Mouse (Mus musculus): ENCODE results near the gene Rimbp2.
A peak's percentile ranks its signal among the peaks of the same experiment; 100 is the strongest.

Gene Rimbp2

DNA sequence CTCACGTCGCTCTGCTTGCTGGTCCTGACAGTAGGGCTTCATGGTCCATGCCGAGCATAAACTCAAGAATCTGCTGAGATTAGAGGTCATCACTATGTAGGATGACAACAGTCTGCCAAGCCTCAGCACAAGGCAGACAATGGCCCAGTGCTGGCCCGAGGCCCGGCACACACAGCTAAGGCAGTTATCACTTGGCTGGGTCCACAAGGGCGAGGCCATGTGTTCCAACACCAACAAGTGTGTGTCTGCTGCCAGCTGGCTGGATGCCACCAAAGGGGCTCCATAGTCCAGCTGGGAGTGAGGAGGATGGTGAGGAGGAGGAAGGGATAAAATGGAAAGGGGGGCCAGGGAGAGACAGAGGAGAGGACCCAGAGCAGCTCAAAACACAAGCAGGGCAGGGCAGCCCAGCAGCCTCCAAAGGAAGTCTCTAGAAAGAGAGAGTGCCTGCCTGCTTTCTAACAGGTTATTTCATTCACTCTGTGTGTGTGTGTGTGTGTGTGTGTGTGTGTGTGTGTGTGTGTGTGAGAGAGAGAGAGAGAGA, 17.9 kb downstream of the Rimbp2 start:
- no peak for DNase-seq (ENCODE audit: extremely low spot score, low spot score)

DNA sequence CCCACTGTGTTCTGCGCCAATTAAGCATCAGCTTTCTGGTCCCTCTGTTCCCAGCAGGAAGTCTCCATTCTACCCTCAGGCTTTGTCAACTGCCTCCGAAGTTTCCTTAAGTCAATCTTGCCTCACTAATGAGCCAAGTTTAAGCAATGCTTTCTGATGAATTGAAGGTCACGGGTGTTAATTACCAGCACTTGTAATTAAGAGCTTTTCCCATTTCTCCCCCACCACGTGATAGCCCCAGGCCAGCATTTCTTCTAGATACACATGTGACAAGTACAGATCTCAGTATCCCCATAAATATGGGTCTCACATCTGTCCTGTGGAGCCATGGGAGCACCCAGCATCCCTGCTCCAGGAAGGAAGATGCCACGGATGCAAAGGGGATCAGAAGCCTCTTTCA, 20.5 kb downstream of the Rimbp2 start:
- DNase-seq (ENCODE audit: extremely low spot score, low spot score): no peak

DNA sequence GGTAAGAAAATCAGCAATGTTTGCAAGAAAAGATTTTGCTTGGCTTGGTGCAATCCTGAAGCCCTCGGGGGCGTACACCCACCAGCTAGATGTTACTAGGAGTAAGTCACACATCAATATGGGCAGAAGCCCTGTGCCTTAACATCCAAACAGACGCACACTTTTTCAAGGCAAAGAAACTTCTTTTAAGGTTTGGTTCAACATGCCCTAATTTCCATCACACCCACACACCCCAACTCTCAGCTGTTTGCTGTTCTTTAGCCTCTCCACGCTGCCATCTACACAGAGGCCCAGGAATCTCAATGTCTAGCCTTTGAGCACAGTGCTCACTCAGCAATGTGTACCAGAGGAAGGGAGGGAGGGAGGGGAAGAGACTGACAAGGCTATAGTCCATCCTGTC, 28.2 kb downstream of the Rimbp2 start:
- no peak for DNase-seq (ENCODE audit: extremely low spot score, low spot score)

DNA sequence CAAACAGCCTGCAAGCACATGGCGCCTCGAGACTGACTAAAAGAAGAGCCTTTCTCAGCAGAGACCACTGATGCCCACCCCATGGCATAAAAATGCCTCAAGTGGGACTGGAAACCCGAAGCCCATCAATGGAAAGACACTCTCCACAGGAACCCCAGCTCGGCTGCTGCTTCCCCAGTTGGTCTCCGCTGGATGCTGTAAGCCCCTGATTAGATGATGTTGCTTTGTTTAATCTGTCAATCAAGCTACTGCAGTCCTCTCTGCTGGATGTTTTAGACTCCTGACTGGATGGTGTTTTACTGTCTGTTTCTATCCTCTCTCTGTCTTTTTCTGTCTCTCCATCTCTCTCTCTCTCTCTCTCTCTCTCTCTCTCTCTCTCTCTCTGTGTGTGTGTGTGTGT, 33.2 kb downstream of the Rimbp2 start:
- no peak for DNase-seq (ENCODE audit: extremely low spot score, low spot score)

DNA sequence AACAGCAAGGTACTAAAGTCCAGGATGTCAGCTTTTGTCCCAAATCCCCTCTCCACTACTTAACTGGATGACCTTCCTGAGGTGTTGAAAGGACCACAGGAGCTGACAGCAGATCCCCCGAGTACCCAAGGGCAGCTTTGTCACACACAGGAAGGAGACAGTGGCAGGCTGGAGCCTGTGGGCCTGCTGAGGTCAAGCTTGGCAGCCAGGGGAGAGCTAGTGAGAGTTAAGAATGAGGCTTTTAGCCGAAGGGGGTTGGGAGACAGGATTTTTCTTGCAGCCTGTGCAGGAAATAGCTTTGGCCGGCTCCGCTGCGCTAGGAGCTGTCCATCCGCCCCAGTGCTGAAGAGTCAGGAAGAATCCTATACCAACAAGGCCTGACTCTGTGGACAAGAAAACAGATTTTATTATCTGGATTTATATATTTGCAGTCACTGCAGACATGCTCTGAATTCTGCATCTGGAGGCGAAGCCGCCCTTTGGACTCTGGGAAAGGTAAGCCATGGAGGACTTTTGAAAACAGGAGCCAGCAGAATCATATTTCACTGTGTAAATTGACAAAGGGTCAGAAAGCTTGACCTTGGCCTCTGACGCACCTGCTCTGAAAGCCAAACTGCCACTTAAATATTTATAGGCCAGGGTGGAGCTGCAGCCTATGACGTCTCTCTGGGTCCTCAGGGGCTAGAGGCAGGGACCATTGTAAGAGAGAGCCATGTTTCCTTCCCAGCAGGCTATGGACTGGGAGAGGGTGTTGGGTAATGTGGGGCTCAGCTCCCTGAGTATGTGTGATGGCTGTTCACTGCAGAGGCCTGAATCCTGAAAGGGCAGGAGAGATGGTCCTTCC, 35.9 kb downstream of the Rimbp2 start:
- DNase-seq (ENCODE audit: extremely low spot score, low spot score): peak; percentile 84

DNA sequence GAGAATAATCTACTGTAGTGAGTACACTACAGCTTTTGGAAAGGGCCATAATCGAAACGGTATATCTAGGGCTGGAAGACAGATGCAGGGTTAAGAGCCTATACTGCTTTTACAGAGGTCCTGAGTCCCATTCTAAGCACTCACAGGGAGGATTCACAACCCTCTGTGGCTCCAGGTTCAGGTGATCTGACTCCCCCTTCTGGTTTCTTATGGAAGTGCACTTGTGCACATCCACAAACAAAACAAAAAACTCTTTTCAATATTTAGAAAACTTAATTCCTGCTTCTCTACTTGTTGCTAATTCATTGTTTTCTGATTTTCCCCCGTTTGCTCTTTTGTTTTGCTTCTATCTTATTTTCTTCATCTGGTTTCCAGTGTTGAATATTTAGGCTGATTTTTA, 39.5 kb downstream of the Rimbp2 start:
- no peak for DNase-seq (ENCODE audit: extremely low spot score, low spot score)

DNA sequence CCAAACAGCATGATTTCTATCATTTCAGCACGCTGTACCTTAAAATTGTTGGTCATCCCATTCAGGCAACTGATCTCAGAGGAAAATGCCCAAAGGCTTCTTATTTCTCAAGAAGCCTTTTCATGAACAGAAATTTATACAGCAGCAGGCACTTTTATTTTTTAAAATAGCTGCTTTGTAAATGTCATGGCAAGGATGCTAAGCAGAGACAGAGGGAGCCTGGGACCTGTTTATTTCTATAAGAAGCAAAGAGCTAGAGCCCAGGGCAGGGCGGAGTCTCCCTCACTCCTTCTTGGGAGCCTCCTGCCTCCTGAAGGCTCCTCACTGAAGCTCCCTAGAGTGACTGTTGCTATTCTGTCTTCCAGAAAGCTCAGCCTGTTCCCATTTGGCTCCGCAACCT, 40.9 kb downstream of the Rimbp2 start:
- no peak for DNase-seq (ENCODE audit: extremely low spot score, low spot score)

DNA sequence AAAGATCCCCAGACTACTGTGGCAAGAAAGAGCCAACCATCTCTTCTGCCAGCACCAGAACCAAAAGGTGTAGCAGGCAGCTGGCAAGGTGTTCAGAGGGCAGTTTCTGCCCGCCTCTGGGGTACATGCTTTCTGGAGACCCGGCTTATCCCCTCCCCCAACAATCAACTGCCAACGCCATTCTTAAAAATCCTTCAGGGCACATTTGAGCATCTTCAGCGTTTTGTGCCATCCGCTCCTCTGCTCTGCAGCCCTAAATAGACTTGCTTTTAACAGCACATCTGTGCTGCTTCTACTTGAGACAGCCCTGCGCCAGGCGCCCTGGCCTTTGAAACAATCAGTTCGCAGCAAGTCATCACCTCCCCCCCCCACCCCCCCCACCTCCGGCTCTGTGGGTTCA, 41.7 kb downstream of the Rimbp2 start:
- no peak for DNase-seq (ENCODE audit: extremely low spot score, low spot score)

DNA sequence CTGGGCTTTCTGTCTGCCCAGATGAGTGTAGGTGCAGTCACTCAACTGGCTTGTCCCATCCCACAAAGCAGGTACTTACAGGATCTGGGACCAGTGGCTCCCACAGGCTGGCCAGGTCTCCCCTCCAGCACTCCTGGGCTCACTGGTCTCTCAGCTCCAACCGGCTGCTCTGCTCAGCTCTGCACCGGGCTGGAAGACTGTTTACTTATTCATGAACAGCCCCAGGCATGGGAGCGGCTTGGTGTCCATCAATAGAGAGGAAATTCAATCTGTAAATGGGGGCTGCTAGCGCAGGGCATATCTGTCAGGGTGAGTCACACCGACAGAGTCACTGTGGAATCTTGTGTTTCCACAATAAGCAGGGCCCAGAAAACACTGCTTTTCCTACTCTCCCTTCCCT, 49.2 kb downstream of the Rimbp2 start:
- DNase-seq (ENCODE audit: extremely low spot score, low spot score): no peak

DNA sequence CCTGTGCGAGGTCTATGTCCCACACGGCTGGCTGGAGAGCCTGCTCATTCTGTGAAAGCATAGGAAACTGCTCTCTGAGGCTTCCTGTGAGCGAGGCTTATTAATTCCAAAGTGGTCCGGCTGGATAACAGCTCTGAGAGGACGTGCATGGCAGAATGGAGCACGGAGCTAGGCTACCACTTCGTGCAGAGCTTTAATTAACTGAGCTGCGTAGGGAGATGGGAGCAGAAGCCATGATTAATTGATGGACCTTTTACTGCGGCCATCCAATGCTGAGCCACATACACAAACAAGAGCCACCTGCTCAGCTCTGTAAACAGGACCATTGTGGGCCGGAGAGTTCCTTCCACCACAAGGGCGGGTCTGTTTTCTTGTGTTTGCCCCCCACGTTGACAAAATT, 50.2 kb downstream of the Rimbp2 start:
- DNase-seq (ENCODE audit: extremely low spot score, low spot score): no peak

DNA sequence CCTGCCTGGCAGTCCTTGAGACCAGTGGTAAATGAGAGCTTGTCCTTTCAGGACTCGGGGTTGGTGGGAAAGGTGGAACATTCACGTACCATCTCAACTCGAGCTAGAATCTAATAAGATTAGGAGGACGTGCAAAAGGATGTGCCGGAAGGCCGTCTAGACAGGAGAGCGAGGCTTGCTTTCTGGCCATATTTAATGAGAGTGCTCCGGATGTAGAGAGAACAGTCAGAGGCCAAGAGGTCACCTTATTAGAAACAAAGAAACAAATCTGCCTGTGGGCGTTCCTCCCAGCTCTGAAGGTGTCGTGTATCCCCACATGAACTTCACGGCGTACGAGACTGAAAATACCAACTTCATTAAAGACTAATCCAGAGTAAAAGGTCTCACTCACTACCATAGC, 53.3 kb downstream of the Rimbp2 start:
- DNase-seq (ENCODE audit: extremely low spot score, low spot score): no peak

DNA sequence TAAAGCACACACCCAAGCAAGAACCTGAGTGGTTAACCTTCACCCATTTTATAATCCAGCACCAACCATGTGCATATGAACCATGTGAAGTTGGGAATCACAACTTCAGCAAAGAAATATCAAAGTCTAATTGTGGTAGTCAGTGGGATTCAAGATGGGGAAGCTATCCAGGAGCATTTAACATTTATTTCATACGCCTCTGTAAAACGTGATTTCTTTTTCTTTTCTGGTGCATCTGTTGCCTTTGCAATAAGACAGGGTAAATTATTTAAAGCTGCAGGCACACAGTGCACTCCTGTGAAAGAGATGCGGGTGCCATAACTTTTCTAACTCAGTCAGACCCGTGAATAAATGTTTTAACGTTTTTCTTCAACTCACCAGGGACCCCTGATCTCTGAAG, 58.4 kb downstream of the Rimbp2 start:
- no peak for DNase-seq (ENCODE audit: extremely low spot score, low spot score)

DNA sequence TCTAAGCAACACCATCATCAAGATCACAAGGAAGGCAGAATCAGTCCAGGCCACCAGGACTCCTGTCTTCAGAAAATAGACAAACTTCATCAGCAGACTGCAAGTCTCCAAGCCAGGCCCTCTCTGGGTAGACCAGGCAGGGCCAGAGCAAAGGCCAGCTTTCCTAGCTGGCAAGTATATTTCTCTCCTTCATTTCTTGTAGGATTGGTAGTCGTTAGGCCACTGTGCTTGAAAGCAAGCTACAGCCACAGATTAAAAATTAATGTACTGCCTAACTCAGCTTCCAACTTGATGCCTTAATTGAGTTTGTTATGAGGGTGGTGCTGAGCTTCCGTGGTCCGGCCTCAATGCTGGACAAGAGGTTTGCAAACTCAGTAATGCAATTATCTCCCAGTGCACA, 65.7 kb downstream of the Rimbp2 start:
- no peak for DNase-seq (ENCODE audit: extremely low spot score, low spot score)

DNA sequence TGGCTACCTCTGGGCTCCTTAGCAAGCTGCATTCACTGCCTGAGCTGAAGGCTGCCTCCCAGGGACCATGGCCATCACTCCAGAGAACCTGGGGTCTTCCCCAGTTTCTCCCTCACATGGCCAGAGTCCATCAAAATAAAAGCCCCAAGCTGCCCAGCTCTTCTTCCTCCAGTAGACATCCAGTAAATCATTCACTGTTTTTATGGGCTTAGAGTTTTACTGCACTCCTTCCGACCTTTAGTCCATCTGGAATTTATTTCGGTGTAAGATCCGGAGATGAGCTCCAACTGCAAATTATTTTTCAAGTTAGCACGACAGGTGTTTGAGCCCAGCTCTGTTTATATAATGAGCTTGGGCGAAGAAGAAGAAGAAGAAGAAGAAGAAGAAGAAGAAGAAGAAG, 69.0 kb downstream of the Rimbp2 start:
- DNase-seq (ENCODE audit: extremely low spot score, low spot score): no peak

DNA sequence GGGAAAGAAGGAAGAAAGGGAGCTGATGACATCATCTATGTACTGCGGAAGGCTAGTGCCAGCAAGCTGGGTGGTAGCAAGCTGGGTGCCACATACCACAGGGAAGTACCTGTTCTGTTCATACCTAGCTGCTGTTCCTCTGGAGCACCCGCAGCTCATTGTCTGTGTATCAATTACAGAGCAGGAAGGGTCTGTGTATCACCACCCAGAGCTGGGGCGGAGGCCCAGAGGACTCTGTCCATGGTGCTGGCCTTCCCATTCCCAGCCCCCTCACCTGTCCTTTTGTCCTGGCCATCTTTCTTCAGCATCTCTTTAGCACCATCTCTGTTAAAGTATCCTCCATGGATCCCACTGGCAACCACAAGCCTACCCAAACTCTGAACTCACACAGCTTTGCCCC, 74.2 kb downstream of the Rimbp2 start:
- no peak for DNase-seq (ENCODE audit: extremely low spot score, low spot score)

DNA sequence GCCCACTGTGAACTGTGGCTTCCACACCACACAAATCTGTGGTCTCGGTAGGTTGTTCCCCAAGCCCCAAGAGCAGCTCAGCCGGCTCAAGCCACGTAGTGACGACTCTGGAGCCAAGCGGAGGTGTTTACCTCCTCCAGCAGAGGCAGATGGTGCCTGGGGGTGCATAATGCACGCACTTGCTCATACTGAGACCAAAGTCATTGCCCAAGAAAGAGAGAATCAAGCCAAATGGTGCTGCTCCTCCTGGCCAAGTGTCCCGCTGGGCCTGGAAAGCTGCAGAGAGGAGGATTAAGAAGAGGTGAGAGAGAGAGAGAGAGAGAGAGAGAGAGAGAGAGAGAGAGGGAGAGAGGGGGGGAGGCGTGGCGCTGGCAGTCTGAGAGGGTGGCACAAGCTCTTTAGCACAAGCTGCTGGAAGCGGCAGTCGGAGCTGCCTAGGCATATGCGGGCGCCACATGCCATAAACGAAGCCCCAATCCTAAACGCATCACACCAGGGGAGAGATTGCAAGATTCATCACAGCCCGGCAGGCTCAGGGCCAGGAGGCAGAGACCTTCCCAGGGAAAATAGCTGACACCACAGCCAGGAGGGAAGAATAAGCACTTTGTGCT, 75.8 kb downstream of the Rimbp2 start:
- no peak for DNase-seq (ENCODE audit: extremely low spot score, low spot score)

DNA sequence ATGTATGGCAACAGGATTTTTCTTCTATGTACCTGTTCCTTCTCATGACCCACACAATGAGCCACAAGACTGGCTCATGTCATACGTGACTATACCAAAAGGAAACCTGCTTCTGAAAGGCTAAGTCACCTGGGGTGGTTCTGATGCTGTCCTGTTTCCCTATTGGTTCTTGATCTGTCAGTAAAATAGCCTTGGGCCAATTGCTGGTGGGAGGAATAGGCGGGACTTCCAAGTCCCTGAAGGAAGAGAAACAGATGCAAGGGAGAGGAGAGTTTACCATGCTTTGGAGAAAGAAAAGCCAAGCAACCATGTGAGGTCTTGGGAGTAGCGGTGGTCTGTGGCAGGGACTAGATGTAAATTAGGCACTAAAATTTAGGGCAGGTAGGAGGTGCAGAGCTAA, 81.6 kb downstream of the Rimbp2 start:
- DNase-seq (ENCODE audit: extremely low spot score, low spot score): no peak

DNA sequence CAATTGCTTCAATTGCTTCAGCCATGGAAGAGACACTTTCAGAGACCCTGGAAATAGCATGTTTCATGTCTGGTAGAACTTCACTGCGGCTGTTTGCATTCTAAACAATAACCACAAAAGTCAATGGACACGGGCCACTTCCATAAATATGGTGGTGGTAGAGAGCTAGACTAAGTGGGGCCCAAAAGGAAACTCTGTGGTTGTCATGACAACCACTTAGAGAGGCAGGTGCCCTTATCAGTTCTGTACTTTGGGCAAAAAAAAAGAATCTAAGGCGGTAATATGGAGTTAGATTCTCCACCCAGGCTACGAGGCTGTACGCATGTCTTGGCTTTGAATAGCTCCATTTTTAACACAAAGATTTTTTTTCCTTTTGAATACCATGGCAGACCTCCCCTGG, 86.5 kb downstream of the Rimbp2 start:
- no peak for DNase-seq (ENCODE audit: extremely low spot score, low spot score)

DNA sequence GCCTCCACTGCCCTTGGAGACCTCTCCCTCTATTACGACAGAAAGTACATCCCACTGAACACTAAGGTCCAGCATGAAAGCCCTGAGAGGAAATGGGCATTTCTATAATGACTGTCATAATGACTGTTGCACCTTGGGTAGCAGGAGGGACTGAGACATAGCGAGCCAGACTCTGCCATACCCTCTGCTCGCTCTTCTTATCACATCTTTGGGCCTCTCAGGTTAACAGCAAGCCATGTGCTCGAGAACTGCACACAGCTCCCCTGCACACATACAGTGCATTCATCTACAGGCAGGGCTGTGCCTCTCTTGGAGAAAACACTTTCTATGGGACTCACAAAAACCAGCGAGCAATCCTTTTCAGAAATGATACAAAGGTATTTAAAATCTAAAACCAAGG, 87.0 kb downstream of the Rimbp2 start:
- no peak for DNase-seq (ENCODE audit: extremely low spot score, low spot score)

DNA sequence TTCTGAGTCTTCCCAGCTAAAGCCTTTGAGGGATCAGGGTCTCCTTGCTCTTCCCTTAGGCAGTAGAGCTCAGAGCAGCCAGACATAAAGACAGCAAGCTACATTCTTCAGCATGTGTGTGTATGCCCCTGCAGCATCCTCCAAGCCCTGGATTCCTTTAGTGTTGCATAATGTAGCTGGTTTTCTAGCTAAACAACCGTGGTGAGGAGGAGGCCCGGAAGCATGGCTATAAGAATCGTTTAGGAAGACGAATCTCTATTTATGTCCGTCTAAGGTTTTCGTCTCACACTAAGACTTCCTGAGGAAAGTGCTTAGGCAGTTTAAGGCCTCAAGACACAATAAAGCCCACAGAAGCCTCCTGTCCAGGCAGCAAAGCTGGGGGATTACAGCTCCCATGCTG, 89.8 kb downstream of the Rimbp2 start:
- no peak for DNase-seq (ENCODE audit: extremely low spot score, low spot score)

DNA sequence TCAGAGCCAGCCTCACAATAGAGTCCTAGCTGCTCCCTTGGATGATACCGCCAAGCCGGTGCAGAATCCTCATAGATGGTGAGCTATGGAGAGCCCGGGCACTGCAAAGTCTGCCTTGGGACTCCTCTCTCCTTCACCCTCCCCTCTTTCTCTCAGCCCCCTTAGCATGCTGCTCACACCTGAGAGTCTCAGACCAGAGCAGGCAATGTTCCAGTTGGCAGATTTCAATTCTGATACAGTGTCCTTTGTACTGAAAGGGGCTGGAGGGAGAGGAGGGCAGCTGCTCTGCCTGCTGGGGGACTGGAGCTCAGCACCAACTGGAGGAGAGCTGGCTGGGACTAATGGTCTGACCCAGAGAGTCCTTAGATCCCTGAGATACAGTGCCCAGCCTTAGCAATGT, 92.4 kb downstream of the Rimbp2 start:
- DNase-seq (ENCODE audit: extremely low spot score, low spot score): no peak

DNA sequence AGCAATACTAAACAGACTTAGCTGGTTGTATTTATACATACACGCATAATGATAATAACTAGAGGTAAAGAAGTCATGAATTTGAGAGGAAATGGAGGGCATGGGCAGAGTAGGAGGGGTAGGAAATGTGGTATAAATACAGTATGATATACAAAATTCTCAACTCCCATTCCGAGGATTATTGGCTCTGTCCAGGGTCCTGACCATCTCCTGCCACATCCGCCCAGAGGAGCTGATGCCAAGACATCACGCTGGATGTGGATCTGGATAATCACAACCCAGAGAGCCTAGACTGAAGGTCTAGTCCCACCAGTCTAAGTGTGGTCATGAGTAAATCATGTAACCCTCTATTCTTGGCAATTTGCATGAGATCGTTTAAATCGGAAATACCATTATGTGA, 100.5 kb downstream of the Rimbp2 start:
- DNase-seq (ENCODE audit: extremely low spot score, low spot score): peak; percentile 37

DNA sequence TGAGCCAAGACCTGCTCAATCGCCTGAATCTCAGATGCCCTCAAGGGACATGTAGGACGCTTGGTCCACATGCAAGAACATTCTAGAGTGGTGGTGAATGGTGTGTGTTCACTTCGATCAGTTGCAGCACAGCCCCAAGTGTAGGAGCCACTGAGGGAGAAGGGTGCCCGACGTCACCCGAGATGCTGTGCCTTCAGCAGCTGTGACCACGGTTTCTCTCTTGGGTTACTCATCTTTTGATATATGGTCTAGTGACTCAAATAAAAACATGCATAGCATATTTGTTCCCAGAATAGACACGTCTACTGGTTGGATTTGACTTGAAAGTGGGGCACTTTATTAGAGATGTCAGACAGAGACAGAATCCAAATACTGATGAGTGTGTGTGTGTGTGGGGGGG, 105.5 kb downstream of the Rimbp2 start:
- DNase-seq (ENCODE audit: extremely low spot score, low spot score): no peak
